Mouse (Mus musculus) B cell, adult 2 months (primary cell): ENCODE measurements at regions not wholly inside any gene's neighbourhood (a gene's known extent, or its start where the extent isn't known, plus 50 kb on each side); places are given as distances from the start of the nearest gene placed in this dataset.

ENCODE experiments used
- DNase-seq, 2 experiments: peaks; one replicate each; pipeline ENCODE4 v3.0.0; 2022

DNA sequence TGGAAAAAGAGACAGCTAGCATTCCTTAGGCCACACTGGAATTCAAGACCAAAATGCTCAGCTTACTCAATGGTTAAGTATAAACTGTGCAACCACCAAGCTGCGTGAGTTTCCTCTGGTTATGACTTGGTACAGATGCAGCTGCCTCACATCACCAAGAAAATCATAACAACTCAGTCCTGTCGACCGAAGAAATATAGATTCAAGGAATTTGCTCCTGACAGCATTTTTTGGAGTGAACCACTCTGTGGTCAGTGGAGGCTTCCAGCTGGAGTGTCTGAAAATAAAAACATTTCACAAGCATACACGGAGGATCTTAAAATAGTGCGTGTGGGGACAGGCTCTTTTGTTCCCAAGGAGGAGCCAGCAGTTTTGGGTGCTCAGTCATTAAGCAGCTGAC is 253.8 kb downstream of the Bckdhb start:
- no peak for DNase-seq

DNA sequence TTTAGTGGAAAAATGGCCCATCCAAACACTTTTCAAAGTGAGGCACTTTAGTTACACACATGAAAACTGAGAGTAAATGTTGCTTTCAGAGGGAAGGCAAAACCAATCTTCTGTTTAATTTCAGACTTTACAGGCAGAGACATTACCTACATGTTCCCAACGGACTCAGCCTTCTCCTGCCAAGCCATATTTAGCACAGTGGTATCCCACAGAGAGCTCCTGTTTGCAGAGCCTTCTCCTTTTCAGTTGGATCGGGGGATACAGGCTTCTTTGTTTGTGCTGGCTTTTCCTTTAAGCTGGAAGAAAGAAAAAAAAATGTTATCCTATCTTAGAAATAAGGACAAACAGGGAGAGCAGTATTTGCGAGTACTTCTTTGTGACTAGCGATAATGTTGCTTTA is 254.3 kb downstream of the Bckdhb start:
- no peak for DNase-seq

DNA sequence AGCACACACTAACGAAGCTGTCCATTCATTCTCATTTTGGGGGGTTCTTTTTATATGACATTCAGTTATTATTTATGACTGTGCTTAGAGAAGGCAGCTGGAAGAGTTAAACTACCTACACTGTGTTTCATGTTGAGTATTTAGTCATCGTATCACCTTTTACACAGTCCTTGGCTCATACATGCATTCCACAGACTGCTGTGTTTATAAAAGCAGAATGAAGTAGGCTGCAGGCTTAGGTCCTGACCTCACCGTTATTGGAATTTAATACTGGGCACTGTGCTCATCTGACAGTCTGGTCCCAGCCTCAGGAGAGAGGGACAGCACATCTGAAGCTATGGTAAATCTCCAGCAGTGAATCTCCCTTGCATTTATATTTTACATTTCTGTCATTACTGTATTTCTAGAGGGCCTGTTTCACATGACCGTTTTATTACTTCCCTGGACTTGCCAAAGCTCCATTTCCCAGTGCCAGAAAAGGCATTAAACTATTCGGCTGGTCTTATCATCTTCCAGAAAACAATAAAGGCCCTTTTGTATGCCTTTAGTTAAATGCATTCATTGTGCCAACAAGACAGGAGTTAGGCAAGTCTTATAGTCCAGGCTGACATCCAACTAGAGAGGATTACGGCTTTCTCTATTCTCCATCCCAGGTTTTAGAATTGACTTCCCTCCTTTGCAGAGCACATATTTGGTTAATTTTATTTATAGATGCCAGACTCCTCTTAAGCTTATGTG is 258.9 kb downstream of the Bckdhb start:
- no peak for DNase-seq

DNA sequence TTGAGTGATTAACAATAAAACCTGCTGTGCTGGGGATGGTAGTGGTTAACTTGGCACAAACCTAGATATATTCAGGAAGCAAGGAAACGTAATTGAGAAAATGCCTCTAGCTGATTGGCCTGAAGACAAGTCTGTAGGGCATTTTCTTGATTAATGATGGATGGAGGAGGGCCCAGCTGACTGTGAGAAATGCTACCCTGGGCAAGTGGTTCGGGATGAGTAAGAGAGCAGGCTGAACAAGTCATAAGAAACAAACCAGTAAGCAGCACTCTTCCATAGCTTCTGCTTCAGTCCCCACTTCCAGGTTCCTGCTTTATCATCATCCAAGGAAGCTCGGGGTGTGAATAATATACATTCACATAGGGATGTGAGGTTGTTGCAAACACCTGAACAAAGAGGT is 262.6 kb downstream of the Bckdhb start:
- DNase-seq = no peak

DNA sequence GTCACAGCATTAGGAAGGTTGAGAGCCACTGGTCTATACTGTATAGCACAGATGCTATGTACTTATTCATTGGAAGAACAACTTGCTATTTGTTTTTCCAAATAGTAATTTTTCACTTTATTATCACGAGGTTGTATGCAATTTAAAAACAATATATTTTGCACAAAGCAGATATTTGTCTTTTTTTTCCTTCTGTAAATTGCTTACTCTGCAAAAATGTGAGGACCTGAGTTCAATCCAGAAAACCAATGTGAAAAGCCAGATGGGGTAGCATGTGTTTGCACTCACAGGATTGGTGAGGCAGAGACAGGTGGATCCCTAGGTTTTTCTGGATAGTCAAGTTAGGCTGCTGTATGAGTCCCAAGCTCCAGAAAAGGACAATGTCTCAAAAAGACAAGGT is 268.5 kb downstream of the Bckdhb start:
- no peak for DNase-seq

DNA sequence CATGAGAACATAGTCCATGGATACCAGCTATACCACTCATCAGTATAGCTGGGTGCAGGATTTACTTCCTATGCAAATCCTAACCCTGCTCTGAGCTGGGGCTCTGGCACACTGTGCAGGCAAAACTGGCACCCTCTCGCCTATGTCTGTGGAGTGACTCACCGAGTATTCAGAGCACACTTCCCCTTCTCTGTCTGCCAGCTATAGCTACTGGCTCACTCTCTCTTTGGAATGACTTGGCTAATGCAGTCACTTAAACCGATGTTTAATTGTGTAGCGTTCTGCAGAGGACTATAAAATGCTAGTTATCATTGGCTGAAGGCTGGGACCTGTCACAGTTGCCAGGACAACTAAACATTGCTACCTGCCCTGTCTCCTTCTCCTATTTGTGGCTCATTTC is 269.8 kb downstream of the Bckdhb start:
- DNase-seq = no peak

DNA sequence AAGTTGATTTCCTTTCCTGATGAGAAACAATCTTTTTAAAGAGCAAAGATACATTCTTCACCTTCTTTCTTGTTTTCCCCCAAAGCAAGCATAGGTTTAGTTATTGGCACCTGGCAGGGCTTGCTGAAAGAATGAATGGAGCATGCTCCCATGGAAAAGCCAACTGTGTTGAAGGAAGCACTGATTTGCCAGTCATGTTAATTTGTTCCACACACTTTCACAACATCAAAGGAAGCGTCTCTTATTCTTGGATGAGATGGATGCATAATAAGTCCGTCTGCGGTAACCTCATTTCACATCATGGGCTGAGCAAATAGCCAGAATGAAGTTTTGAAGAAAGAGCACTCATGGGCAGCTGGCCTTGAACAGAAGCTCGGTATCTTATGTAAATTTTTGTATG is 270.4 kb downstream of the Bckdhb start:
- DNase-seq = no peak

DNA sequence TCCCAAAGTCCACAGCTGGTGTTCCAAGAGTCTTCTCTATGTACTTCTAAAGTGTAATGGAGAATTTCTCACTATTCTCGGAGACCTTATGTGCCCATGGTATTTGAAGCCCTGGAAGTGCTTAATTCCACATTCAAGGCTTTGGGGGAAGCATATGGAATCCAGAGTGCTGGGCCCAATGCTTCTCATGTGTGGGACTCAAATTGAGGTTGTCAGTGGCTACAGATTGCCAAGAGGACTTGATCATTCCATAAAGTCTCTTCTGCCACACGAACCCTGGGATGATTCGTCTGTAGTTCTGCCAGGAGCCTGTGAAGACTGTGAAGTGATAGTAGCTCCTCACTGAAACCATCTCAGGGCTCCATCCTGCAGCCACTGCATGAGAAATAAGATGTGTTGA is 275.3 kb downstream of the Bckdhb start:
- no peak for DNase-seq

DNA sequence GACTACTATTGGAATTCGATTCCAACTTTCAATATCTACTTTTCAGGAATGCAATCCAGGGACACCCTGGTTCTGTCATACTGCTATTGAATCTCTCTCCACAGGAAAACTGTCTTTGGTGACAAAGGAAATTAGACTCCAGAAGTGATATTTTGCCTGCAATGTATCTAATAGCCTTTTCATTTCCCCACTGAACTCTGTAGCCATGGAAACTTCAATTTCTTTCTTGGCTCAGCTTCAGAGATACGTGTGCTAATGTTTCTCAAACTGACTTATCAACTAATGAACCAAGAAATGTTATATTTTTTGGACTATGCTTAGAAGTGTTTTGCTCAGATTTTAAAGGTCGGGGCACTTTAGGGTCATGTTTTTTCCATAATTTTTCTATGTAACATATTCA is 279.1 kb downstream of the Bckdhb start:
- no peak for DNase-seq

DNA sequence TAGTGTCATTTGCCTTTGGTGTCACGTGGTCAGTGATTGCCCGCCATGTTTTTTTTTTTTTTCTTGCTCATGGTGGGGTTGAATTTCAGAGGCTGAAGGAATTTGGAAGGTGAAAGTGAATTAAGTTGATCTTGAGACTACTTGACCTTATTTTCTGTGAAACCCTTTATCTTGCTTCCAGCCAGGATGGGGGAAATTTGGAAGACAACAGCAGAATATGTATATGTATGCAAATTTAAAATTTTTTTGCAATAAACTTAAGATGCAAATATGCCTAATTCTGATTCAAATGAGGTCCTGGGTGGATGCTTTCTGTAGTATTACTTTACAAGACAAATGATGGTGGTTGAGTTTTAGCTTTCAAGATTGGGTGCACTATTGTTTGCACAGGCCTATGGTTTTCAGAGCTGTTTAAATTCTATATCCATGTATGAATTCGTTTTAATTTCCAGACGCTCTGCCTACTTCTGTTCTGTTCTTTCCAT is 315.6 kb downstream of the Bckdhb start:
- DNase-seq = no peak

DNA sequence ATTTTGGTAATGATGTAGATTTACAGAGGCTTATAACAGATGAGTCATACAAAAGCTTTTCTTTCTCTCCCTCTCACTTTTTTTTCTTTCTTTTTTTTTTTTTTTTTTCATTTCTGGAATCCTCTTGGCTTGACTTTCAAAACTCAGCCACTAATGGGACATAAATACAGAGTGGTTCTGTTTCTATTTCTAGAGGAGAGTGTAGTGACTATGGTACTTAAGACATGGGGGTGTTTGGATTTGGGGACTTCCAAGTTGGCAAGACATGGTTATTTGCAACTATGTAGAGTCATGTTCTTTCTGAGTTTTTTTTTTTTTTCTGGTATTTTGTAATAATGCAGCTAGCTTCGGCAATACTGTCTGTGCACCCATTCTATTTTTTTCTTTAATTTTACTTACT is 324.8 kb downstream of the Bckdhb start:
- no peak for DNase-seq

DNA sequence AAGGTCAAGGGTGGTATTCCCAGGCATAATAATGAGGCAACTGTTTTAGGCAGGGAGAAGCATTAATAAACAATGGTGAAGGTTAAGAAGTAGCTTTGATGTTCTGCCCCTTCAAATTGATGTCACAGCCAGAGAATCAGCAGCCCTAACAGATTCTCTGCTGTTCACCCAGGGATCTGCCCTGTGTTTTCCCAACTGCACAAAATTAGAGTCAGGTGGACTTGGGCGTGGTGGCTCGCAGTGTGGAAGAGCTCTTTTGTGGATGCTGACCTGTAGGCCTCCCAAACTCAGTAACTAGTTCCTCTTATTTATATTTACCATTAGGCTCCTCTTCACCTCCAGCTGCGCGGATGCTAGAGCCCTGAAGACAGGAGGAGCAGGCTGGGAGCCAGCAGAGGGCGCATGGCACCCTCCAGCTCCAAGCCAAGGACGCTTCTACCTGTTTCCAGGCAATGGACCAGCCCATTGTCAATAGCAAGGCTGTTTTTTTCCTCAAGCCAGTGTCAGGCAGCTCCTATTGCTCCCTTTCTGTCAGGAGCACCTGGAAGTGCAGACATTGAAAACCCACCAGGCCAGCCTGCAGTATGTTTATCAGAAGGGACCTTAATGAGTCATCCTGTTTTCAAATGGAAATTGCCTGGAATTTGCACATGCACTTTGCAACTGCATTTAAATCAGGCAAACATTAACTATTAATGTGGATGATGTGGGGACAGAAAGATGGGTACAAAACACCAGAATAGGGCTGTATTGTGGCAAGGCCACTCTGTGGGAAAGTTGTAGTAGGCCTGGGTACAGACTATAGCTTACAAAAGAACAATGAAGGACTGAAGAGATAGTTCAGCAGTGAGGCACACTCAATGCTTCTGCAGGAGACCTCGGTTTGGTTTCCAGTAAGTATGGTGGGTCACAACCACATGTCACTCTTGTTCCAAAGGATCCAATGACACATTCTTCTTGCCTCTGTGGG is 328.4 kb downstream of the Bckdhb start:
- peak; percentile 19 to 30 for DNase-seq

DNA sequence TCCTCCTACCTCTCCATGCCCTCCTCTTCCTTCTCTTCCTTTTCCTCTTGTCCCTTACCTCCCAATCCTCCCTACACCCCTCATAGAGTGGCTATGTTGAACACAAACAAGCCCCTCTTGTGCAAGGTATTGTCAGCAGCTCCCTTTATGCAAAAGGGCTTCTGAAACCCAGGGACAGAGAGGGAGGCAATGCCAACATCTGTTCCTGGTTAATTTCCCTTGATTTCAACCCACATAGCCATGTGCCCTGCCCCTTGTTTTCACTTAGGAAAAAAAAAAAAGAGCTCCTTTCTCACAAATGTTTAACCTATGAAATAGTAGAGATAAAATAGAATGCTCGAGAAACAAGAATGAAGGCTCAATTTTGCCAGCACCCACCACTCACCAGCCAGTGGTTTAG is 333.5 kb downstream of the Bckdhb start:
- DNase-seq = no peak

DNA sequence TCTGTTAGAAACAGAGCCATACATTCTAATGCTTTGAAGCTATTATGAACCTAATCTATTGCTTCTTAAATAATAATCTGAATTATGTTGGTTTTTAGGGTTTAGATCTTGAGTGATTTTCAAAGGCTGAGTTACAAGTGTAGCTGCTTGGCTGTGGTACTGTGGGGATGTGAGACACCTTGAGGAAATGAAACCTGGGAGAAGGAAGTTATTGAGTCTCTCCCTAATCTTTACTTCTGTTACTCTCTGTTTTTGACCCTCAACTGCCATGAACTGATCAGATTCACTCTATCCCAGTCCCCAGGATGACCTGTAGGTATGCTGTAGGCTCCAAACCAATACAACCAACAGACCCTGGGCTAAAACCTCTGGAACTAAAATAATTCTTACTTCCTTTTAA is 334.8 kb downstream of the Bckdhb start:
- no peak for DNase-seq

DNA sequence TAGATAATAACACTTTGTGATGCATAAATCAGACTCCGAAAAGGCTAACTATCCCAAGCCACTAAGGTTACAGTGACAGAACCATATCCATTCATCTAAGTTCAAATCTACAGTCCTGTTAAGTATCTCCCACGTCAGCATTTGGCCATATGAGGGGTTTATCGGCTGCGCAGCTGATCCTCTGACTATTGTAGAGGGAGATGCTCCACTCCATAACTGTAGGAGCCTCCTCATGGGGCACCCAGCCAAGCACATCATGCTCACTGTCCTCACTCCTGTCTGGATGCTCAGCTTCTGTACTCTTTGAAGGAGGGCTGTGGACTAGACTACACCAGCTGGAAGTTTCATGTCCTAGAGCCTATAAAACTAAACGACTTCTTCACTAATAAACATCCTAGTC is 337.2 kb downstream of the Bckdhb start:
- DNase-seq = no peak

DNA sequence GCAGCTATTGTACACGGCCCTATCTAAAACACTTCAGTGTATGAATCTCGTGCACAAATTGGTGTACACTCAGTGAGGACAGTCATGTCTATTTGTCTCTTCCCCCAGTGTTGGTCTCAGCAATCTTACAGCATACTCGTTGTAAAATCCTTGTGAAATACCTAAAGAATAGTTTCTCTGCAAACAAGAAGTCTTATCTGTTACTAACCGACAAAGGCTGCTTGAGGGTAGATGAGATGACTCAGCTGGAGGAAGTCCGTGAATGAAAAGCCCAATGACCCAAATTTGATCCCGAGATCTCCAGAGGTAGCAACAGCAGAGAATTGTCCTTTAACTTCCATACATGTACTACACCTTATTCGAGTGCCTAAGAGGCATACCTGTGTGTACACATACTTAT is 342.0 kb downstream of the Bckdhb start:
- no peak for DNase-seq

DNA sequence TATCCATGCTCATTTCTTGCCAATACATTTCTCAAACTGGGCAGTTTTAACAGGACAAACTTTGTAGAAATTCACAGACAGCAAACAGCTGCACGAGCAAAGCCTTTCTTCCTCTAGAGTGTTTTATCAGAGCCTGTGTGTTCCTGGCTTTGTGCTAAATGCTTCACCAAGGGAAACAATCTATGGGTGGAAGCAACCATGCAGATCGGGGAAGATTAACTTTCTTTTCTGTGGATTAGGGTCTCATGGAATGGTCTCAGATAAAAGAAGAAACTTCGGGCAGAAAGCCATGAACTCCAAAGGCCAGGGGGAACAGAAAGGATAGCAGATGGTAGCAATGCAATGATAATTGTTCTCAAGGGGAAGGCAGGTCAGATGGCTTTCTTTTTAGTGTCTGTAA is 349.7 kb downstream of the Bckdhb start:
- no peak for DNase-seq

DNA sequence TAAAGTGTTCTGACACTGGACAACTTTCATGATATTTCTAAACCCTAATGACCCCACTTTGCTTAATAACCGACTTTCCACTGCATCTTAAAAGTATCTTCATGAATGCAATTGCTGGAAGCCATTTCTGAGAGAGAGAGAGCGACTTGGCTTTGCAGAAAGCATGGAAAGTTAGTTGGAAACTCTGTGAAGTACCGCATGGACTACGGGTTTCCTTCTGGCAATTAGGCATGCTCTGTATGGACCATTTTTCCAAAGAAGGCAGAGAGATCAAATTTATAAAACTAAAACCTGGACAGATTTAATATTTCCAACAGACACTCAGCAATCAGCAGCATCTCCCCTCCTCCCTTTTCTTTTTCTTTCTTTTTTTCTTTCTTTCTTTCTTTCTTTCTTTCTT is 353.4 kb downstream of the Bckdhb start:
- no peak for DNase-seq

DNA sequence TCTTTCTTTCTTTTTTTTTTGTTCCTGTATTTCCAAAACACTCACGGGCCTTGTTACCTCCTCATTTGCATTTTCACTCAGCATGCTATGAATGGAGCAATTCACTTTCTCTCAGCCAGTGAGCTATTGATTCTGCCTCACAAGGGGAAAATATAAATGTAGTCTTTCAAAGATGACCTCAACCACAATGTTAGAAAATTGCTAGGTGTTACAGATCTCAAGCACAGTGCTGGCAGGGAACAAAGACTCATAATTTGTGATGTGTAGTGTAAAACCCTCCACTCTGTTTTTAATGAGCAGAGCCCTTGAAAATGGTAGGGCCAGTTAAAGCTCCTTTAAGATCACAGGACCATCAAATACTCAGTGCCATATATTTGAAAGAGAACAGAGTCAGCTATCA is 353.8 kb downstream of the Bckdhb start:
- DNase-seq = no peak

DNA sequence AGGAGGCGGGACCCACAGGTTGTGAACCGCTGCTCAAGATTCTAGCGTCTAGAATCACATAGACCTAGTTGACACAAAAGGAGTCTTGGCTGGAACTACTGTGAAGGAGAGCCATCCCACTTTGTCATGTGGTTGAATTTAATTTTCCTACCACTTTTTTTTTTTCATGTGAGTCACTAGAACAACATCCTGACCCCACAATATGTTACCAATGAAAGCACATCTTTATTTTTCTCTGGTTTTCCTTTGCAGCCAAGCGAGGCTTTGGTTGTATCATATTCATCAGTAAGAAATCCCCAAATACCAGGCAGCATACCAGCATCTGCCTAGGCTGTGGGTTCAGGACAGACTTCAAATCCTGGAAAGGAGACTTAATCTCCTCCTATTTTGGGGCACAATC is 356.0 kb downstream of the Bckdhb start:
- DNase-seq = no peak

DNA sequence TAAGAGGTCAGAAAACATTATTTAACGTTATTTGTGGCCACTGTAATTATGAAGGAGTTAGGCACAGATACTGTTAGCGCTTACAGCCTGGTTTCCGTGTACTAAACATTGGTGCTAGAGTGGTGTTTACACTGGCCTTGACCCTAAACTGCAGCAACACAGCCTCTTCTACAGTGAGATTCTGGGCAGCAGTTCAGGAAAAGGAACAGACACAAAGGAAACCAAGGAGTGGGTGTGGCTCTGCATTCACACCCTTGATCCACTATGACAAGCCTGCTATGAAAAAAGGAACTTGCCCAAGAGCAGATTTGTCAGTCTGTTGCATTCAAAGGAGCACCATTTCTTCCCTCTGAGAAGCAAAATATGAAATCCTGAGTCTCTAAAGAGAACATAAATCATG is 356.7 kb downstream of the Bckdhb start:
- no peak for DNase-seq

DNA sequence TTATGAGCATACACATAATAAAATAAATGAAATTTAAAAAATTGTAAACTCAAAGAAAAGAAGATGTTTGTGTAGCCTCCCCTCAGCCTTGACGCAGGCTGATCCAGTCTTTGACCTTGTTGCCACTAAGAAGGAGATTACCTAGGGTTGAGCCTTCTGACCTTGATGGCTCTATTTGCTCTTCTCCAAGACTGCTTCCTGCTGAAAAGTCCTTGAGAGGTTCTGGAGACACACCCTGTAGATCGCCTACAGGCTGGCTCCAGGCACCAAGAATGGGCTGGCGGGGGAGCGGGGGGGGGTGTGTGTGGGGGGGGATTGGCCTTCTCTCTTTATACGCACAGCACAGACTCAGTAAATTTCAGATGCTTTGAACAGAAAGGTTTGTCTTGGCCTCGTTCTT is 358.4 kb downstream of the Bckdhb start:
- DNase-seq = no peak

DNA sequence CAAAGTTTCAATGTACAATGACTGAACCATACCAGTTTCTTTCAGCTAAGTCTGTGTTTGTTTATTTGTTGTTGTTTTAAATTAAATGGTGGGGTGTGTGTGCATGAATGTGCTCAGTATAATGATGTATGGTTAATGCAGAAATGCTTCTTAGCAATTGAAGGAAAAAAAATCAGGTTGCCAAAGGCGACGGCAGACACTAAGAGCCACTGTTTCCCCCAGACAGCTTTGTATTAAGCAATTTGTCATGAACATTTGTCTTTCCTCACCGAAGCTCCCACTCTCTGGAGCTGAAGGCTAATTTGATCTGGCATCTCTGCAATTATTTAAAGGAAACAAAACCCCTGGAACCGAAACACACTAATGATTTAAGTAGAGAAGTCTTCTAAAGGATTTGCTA is 360.7 kb downstream of the Bckdhb start:
- no peak for DNase-seq

DNA sequence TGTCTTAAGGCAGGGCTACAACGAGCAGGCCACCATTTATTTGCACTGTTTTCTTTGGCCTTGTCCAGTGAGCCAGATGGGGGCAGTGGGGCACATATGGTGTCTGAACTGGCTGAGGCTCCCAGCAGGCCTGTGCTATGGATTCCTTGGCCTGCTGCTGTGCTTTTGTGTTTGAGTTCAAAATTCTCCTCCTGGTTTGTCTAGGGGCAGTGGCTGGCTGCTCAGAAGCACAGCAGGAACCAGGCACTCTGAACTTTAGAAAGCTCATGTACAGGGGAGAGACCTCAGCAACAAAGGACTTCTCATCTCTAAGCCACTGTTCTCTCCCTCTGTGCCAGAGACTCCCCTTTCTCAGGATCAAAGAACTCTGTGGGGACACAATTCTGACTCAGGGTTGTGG is 370.9 kb downstream of the Bckdhb start:
- DNase-seq = no peak
